Mouse (Mus musculus): Measurements from ENCODE around the gene Adprhl2.

Adprhl2 gene

DNA sequence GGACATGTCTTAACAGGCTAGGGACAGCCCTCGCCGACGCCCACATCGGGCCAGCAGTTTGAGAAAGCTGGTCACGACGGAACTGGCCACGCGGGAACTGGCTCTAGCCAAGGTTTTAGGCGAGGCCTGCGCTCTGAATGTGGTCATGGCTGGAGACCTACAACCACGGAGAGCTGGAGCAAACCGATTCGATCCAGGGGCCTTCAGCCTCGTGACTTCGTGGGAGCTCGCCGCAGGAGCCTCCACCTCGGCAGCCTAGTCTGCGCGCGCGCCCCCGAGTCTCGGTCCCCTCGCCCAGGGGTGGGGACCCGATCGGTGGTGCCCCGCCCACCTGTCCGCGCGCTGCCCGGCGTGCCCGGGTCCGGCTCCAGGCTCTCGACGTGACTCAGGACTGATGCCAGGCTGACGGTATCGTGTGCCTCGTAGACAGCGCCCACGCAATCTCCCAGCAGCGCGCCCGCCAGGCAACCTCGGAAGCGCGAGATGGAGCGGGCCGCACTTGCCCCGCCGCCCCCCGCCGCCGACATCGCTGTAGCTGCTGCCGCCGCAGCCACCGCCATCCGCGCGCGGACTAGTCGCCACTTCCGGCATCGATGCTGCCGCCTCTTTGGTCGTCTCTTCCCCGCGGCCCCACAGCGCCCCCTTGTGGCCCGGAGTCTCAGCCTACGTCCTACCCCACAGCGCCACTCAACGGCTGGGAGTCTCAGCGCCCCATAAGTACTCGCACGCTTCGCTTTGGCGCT lies at the start of gene Adprhl2:
Gene Adprhl2 (minus strand): TSS at position 593 of the 743 bp plus-strand sequence.
- DNase-seq (ENCODE audit: low read depth) = peak; percentile 99

DNA sequence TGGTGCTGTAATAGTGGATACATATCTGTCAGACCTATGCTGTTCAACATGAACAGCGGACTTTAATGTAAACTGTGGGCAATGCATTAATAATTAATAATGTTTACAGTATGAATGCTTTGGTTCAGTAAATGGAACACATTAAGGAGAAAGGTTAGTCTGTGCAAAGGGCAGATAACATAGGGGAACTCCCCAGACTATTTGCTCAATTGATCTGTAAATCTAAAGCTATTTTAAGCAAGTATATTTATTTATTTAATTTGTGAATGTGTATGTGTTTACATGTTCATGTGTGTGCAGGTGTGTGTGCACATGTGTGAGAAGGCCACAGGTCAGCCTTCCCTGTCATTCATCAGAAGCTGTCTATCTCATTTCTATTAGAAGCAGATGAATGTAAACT lies 38.6 kb upstream of the Adprhl2 start:
- DNase-seq (ENCODE audit: low read depth) = no peak

GRCm38 (mm10) chr4:126343451-126343850 lies 21.9 kb upstream of the Adprhl2 start:
- DNase-seq (ENCODE audit: low read depth) = no peak

GRCm38 (mm10) chr4:126339461-126339860 lies 18.0 kb upstream of the Adprhl2 start:
- no peak for DNase-seq (ENCODE audit: low read depth)

DNA sequence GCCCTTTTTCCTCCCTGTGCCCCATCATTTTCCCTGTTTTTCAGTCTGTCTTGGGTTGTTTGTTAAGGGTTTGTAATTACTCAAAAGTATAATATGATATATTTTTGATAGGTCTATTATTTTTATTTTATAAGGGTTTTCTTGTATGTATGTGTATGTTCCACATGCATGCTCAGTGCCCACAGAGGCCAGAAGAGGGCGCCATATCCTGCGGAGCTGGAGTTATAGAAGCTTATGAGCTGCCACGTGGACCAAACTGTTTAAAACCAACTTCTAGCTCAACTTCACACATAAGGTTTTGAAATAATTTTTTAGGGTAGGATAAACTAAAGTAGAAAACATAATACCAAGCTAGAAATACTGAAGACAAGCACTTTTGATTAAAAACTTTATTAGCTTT lies 10.9 kb upstream of the Adprhl2 start:
- DNase-seq (ENCODE audit: low read depth) = peak; percentile 54

DNA sequence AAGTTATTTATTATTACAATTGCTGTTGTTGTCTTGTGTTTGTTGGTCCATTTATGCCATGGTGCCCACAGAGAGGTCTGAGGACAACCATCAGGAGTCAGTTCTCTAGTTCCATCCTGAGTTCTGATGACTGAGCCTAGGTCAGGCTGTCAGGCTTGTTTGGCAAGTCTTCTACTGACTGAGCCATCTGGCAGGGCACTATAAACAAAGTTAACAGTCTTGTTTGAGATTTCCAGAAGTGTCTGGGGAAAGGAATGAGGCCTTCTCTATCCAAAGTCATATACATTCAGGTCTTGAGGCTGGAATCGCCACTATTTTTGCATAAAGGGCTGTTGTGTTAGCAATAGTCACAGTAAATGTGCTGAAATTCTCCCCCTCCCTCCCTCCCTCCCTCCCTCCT lies 10.2 kb upstream of the Adprhl2 start:
- no peak for DNase-seq (ENCODE audit: low read depth)

GRCm38 (mm10) chr4:126330295-126330694 lies 8.8 kb upstream of the Adprhl2 start:
- DNase-seq (ENCODE audit: low read depth) = no peak

DNA sequence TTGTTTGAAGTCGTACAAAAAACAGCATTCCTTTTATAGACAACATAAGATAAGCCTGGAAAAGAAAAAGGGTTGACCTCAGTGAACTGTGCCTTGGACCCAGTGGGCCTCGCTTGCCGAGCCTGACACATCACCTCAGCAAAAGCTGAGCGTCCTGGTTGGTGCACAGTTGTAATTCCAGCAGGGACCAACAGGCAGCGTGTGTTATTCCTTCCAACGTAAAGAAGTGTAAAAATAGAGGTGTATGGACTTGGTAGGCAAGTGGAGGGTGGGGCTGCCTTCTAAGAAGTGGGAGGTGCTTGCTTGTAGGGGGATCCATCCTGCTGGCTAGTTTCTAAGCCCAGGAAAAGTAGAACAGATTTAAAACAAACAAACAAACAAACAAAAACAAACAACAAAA lies 4.5 kb upstream of the Adprhl2 start:
- no peak for DNase-seq (ENCODE audit: low read depth)

- no peak for DNase-seq (ENCODE audit: low read depth)
Measured at GRCm38 (mm10) chr4:126325281-126325861, 3.9 kb upstream of the Adprhl2 start, which contains the start of gene Tekt2. Tekt2 (minus strand) TSS chr4:126325688.

GRCm38 (mm10) chr4:126324861-126325260 lies 3.4 kb upstream of the Adprhl2 start:
- DNase-seq (ENCODE audit: low read depth) = no peak

DNA sequence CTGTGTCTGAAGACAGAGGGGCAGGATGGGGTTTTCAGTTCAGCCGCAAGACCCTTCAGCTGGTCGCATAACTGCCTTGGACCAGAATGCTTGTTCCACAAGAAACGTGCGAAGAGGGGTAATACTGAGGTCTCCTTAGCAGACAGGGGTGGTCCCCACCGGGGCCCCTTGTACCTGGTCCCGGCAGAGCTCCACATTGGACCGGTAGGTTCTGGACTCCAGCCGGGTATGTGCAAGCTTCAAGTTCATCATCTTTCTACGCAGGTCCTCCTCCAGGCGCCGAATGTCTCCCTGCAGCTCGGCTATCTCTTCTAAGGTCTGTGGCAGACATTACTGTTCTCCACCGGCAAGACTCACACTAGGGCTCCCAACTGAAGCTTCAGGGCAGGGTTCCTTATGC lies 1.1 kb upstream of the Adprhl2 start:
- DNase-seq (ENCODE audit: low read depth) = no peak

- DNase-seq (ENCODE audit: low read depth) = no peak
Measured at GRCm38 (mm10) chr4:126321854-126322511, 480 bp upstream of the Adprhl2 start.

GRCm38 (mm10) chr4:126319806-126320205 lies 1.7 kb downstream of the Adprhl2 start:
- no peak for DNase-seq (ENCODE audit: low read depth)

- DNase-seq (ENCODE audit: low read depth) = no peak
Measured at GRCm38 (mm10) chr4:126316443-126317040, 5.0 kb downstream of the Adprhl2 start.

- DNase-seq (ENCODE audit: low read depth) = no peak
Measured at GRCm38 (mm10) chr4:126315931-126316330, 5.6 kb downstream of the Adprhl2 start.

- DNase-seq (ENCODE audit: low read depth) = peak; percentile 84
Measured at GRCm38 (mm10) chr4:126314393-126314792, 7.1 kb downstream of the Adprhl2 start.

- DNase-seq (ENCODE audit: low read depth) = no peak
Measured at GRCm38 (mm10) chr4:126313202-126313601, 8.3 kb downstream of the Adprhl2 start.

DNA sequence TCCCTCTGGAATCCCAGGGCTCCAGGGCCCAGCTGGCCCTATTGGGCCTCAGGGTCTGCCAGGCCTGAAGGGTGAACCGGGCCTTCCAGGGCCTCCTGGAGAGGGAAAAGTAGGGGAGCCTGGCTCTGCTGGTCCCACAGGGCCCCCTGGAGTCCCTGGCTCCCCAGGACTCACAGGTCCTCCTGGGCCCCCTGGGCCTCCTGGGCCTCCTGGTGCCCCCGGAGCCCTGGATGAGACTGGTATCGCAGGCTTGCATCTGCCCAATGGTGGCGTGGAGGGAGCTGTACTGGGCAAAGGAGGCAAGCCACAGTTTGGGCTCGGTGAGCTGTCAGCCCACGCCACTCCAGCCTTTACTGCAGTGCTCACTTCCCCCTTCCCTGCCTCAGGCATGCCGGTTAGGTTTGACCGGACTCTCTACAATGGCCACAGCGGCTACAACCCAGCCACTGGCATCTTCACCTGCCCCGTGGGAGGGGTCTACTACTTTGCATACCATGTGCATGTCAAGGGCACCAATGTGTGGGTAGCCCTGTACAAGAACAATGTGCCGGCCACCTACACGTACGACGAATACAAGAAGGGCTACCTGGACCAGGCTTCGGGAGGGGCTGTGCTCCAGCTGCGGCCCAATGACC lies 9.8 kb downstream of the Adprhl2 start:
- DNase-seq (ENCODE audit: low read depth) = no peak

DNA sequence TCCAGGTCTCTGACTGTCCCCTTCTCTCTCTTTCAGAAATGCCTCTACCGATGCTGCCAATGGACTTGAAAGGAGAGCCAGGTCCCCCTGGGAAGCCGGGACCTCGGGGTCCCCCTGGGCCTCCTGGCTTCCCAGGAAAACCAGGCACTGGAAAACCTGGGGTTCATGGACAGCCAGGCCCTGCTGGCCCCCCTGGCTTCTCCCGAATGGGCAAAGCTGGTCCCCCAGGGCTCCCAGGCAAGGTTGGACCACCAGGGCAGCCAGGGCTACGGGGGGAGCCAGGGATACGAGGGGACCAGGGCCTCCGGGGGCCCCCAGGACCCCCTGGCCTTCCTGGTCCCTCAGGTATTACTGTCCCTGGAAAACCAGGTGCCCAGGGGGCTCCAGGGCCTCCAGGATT lies 11.2 kb downstream of the Adprhl2 start:
- no peak for DNase-seq (ENCODE audit: low read depth)

DNA sequence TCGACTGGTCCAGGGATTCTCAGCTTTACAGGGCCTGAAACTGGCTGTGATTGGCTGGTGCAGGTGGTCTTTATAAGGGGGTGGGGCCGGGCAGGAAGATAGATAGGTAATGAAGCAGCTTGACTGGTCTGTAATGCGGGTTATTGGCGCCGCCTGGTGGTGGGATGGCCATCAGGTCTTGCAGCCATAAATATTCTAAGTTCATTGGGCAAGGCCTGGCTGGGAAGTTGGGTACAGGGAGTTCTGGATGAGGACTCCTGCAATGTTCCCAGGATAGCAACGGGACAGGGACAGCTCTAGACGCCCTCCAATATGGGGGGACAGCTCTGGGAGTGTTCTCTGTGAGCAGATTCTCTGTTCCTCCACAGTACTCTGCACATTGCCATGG lies 11.6 kb downstream of the Adprhl2 start:
- peak; percentile 94 for DNase-seq (ENCODE audit: low read depth)

DNA sequence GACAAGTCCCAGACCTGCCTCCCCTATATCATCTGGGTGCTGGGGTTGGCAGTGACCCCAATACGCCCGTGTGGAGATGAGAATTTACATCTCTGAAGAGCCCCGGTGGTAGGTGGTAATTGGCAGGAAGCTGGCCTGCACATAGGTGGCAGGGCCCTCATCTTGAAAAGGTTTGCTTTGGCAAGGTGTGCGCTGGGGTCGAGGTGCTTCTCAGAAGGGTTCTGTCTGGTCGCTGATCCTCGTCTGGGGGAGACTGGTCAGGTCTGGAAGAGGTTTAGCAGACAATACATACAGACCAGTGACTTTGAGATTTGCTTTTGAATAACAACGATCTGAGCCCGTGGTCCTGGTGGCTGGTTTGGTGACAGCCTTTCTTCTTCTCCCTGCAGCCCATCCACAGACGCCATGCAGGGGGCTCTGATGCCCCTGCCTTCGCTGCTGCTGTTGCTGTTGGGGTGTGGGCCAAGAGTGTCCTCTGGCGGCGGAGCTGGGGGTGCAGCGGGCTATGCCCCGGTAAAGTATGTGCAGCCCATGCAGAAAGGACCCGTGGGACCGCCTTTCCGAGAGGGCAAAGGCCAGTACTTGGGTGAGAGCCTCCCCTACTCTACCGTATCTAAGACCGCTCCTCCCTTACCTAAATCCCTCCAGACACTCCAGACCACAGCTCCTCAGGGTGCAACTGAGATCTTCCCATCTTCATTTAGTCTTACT lies 12.1 kb downstream of the Adprhl2 start:
- peak; percentile 35 for DNase-seq (ENCODE audit: low read depth)

GRCm38 (mm10) chr4:126306827-126307226 lies 14.7 kb downstream of the Adprhl2 start:
- no peak for DNase-seq (ENCODE audit: low read depth)

All from NIH3T3 (cell line).